Mouse (Mus musculus) hindbrain, embryonic 11.5 days (tissue): ENCODE measurements around the gene Pappa. TPM values are rescaled to one million over a fixed set of nuclear protein-coding genes. Genes with fewer than 3 reads are reported as not detected.
A peak's percentile ranks its signal among the peaks of the same experiment; 100 is the strongest.

ENCODE experiments used
- ATAC-seq: fragments of 200-750 bp; cut with Nextera tagmentation; 2 replicates; pipeline ENCODE4 v1.8.0; 2017; ENCODE audit warnings: mild to moderate bottlenecking, moderate TSS enrichment, moderate library complexity; ENCODE audit not compliant: low FRiP score
- DNase-seq: peaks from one replicate; pipeline ENCODE4 v3.0.0-alpha.2; 2015; ENCODE audit warnings: low spot score
- H3K27ac ChIP-seq: fragments of 300-500 bp; sonication (generic); 2 replicates; pipeline ENCODE4 v1.5.1; 2014; ENCODE audit warnings: mild to moderate bottlenecking, low read depth, low read length
- H3K27me3 ChIP-seq: fragments of 300-500 bp; sonication (generic); 2 replicates; pipeline ENCODE4 v1.6.1; 2014; ENCODE audit warnings: mild to moderate bottlenecking, low read length, moderate library complexity, mixed read lengths; ENCODE audit not compliant: control insufficient read depth, insufficient read depth
- H3K36me3 ChIP-seq: fragments of 300-500 bp; sonication (generic); 2 replicates; pipeline ENCODE4 v1.6.1; 2014; ENCODE audit warnings: mild to moderate bottlenecking, low read length, moderate library complexity, mixed read lengths; ENCODE audit not compliant: control insufficient read depth, insufficient read depth
- H3K4me1 ChIP-seq: fragments of 300-500 bp; sonication (generic); replicated peaks from 2 replicates; pipeline ENCODE4 v1.6.1; 2014; ENCODE audit warnings: low read length, mixed read lengths; ENCODE audit not compliant: control insufficient read depth, insufficient read depth
- H3K4me2 ChIP-seq: fragments of 300-500 bp; sonication (generic); replicated peaks from 2 replicates; pipeline ENCODE4 v1.6.1; 2014; ENCODE audit warnings: mild to moderate bottlenecking, low read depth, low read length
- H3K4me3 ChIP-seq: fragments of 300-500 bp; sonication (generic); 2 replicates; pipeline ENCODE4 v1.5.1; 2014; ENCODE audit warnings: low read depth, low read length
- H3K9ac ChIP-seq: fragments of 300-500 bp; sonication (generic); 2 replicates; pipeline ENCODE4 v1.6.1; 2014; ENCODE audit warnings: low read depth, low read length
- H3K9me3 ChIP-seq: fragments of 300-500 bp; sonication (generic); 2 replicates; pipeline ENCODE4 v1.6.1; 2016; ENCODE audit warnings: low read length; ENCODE audit not compliant: control insufficient read depth
- WGBS: fragments of 180-500 bp; shearing (Covaris S2); extraction: QIAGEN DNeasy Blood & Tissue Kit; methylation state at CpG from one replicate; pipeline ENCODE4 v1.1.7; 2014; 5-methylcytosine and 5-hydroxymethylcytosine counted together
- polyA plus RNA-seq: library from polyadenylated mRNA; unstranded; fragments of >200 nt; fragmentation: Nextera tagmentation; extraction: Ambion mirVana; gene quantifications from 2 replicates; pipeline ENCODE4 v1.2.1, GENCODE M21; 2014

Pappa gene
- polyA plus RNA-seq, 1 experiment from 2014 or later = 1.1 TPM

- Histone ChIP-seq H3K36me3 (no peaks in the 10 kb centered on the region), H3K9me3 (no peaks in the 10 kb centered on the region), H3K9ac (0 out of 2 replicates have a peak overlapping the region, but pooled peaks have one; percentile 11), H3K4me3 (peak overlapping the region; percentile 48), H3K27me3 (peaks cover 10% of the 10 kb centered on the region), H3K27ac (no peak overlapping the region), H3K4me2 (peak overlapping the region; percentile 92), H3K4me1 (no peaks in the 10 kb centered on the region)
- ATAC-seq (peak; percentile 26), DNase-seq (peak; percentile 75)
- under 1% methylated on average over 27 of the region's 30 CpGs for WGBS
These were observed 1.7 kb downstream of the Pappa start for GRCm38 (mm10) chr4:65125341-65126332.

- Histone ChIP-seq H3K27me3 (peaks cover 10% of the 10 kb centered on the region), H3K36me3 (no peaks in the 10 kb centered on the region), H3K27ac (no peak overlapping the region), H3K9me3 (no peaks in the 10 kb centered on the region), H3K4me2 (peak overlapping the region; percentile 92), H3K9ac (0 out of 2 replicates have a peak overlapping the region, but pooled peaks have one; percentile 1), H3K4me3 (peak overlapping the region; percentile 48), H3K4me1 (no peaks in the 10 kb centered on the region)
- DNase-seq (peak; percentile 61), ATAC-seq (no peak)
- 13% methylated on average over 23 of the region's 23 CpGs for WGBS
These were observed 2.7 kb downstream of the Pappa start for GRCm38 (mm10) chr4:65126451-65127290.

- ATAC-seq = no peak
- H3K27me3 ChIP-seq = peaks cover 10% of the 10 kb centered on the region
- no peaks in the 10 kb centered on the region for H3K4me1 ChIP-seq
- WGBS = 22% methylated on average over 6 of the region's 6 CpGs
- H3K36me3 ChIP-seq = no peaks in the 10 kb centered on the region
- H3K9ac ChIP-seq = no peak overlapping the region
- no peaks in the 10 kb centered on the region for H3K9me3 ChIP-seq
- no peak overlapping the region for H3K4me2 ChIP-seq
- H3K27ac ChIP-seq = no peak overlapping the region
- H3K4me3 ChIP-seq = no peak overlapping the region
- DNase-seq = peak; percentile 28
These were observed 3.3 kb downstream of the Pappa start for GRCm38 (mm10) chr4:65127291-65127590.

- H3K4me1 ChIP-seq = no peaks in the 10 kb centered on the region
- H3K27ac ChIP-seq = no peak overlapping the region
- no peaks in the 10 kb centered on the region; the same call in 1 of the 2 replicates for H3K27me3 ChIP-seq
- WGBS = 87% methylated on average over 3 of the region's 3 CpGs
- H3K36me3 ChIP-seq = no peaks in the 10 kb centered on the region
- no peak overlapping the region for H3K4me3 ChIP-seq
- H3K9ac ChIP-seq = no peak overlapping the region
- no peaks in the 10 kb centered on the region for H3K9me3 ChIP-seq
- no peak overlapping the region for H3K4me2 ChIP-seq
- DNase-seq (no peak), ATAC-seq (no peak)
These were observed 8.7 kb downstream of the Pappa start for GRCm38 (mm10) chr4:65132657-65133056.

- Histone ChIP-seq H3K9me3 (no peaks in the 10 kb centered on the region), H3K36me3 (no peaks in the 10 kb centered on the region), H3K27ac (no peak overlapping the region), H3K4me2 (no peak overlapping the region), H3K4me1 (no peaks in the 10 kb centered on the region), H3K27me3 (no peaks in the 10 kb centered on the region), H3K9ac (no peak overlapping the region), H3K4me3 (no peak overlapping the region)
- 85% methylated on average over 5 of the region's 5 CpGs for WGBS
- ATAC-seq (no peak), DNase-seq (no peak)
These were observed 10.4 kb downstream of the Pappa start for GRCm38 (mm10) chr4:65134358-65134757.

- Histone ChIP-seq H3K4me3 (no peak overlapping the region), H3K9me3 (no peaks in the 10 kb centered on the region), H3K27me3 (no peaks in the 10 kb centered on the region), H3K9ac (no peak overlapping the region), H3K27ac (no peak overlapping the region), H3K4me1 (no peaks in the 10 kb centered on the region), H3K4me2 (no peak overlapping the region), H3K36me3 (no peaks in the 10 kb centered on the region)
- ATAC-seq (no peak), DNase-seq (no peak)
- 84% methylated on average over 5 of the region's 5 CpGs for WGBS
These were observed 11.1 kb downstream of the Pappa start for GRCm38 (mm10) chr4:65135109-65135508.

DNA sequence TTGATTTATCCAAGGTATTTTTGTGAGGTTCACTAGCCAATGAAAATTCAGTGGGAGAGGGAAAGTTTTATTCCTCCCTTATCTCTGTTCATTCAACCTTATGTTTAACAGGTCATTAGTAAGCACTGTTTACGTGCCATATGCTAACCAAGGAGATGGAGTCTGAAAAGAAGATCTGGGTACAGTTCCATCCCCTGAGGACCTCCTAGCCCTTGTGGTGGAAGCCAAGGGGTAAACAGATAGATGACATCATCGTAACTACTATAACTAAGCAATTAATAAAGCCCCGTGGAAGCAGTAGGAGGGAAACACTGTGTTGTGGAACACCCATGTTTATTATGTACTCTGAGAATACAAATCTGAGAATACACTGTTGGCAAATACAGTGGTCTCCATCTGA is 12.6 kb downstream of the Pappa start:
- 93% methylated on average over 3 of the region's 3 CpGs for WGBS
- no peak for ATAC-seq
- Histone ChIP-seq H3K36me3 (no peaks in the 10 kb centered on the region), H3K4me1 (no peaks in the 10 kb centered on the region), H3K27me3 (no peaks in the 10 kb centered on the region), H3K4me3 (no peak overlapping the region), H3K9ac (no peak overlapping the region), H3K4me2 (no peak overlapping the region), H3K9me3 (no peaks in the 10 kb centered on the region), H3K27ac (no peak overlapping the region)
- no peak for DNase-seq

DNA sequence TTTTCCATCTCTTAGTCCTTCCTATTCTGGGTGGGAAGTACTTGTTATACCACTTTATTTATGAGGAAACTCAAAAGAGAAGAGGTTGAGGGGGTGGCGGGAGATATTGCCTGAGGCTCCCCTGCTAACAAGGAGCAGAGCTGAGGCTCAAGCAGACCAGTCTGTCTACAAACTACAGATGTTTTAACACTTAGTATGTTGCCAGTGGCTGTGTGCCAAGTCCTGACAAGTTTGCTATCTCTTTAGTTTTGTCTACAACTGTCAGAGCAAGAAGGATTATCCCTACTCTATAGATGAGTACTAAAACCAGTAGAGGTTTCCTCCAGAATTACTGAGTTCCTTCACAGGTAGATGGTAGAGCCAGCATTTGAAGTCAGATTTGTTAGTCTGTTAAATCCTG is 23.0 kb downstream of the Pappa start:
- ATAC-seq = no peak
- WGBS = 90% methylated on average over 1 of the region's 1 CpGs

More for the DNA sequence above, 23.0 kb downstream of the Pappa start:
- H3K9me3 ChIP-seq = no peaks in the 10 kb centered on the region
- H3K4me1 ChIP-seq = no peaks in the 10 kb centered on the region
- no peak overlapping the region for H3K4me2 ChIP-seq
- H3K36me3 ChIP-seq = no peaks in the 10 kb centered on the region
- H3K4me3 ChIP-seq = no peak overlapping the region
- H3K27me3 ChIP-seq = no peaks in the 10 kb centered on the region
- no peak for DNase-seq
- no peak overlapping the region for H3K27ac ChIP-seq
- H3K9ac ChIP-seq = no peak overlapping the region
